Mouse (Mus musculus): ENCODE results near the gene Cops4. TPM values are rescaled to one million over a fixed set of nuclear protein-coding genes. Genes with fewer than 3 reads are reported as not detected.

Gene Cops4
- polyA plus RNA-seq, 1 experiment from 2014 or later = 170 TPM

DNA sequence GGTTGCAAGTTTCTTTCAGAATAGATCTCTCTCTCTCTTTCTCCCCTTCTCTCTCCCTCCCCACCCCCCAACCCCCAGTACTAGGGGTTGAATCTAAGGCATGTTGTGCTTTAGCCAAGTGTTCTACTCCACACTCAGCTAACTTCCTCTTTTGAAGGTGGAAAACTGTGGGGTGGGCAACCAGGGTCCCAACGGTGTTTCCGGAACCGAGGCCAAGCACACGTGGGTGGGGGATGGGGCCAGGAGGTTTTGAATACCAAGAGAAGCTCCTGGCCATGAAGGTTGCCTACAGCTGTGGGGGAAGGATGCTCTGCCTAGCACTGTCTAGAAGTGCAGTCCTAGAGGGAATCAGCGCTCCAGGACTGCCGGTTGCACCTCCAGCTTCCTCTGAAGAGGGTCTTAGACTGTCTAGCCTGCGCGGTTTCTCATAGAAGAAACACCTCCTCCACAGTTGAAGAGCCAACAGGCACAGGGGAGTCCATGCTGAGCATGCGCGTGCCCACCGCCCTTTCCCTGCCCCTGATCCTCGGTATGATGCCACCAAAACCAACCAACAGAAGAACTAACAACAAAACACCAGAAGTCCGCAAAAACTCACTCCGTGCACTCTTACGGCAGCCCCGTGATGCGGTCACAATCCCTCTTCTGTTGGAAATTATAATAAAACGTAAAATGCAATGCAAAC, 51.3 kb downstream of the Cops4 start:
- no peak overlapping the region for H3K4me3 ChIP-seq
- H3K9ac ChIP-seq = no peak overlapping the region
- H3K9me3 ChIP-seq = no peaks in the 10 kb centered on the region
- H3K27ac ChIP-seq = no peak overlapping the region
- H3K4me2 ChIP-seq = no peak overlapping the region
- no peak for ATAC-seq (replicated peaks)
- H3K36me3 ChIP-seq (replicated peaks) = no peaks in the 10 kb centered on the region
- WGBS = 80% methylated on average over 18 of the region's 18 CpGs
- no peaks in the 10 kb centered on the region for H3K27me3 ChIP-seq (replicated peaks)
- H3K4me1 ChIP-seq = no peaks in the 10 kb centered on the region

DNA sequence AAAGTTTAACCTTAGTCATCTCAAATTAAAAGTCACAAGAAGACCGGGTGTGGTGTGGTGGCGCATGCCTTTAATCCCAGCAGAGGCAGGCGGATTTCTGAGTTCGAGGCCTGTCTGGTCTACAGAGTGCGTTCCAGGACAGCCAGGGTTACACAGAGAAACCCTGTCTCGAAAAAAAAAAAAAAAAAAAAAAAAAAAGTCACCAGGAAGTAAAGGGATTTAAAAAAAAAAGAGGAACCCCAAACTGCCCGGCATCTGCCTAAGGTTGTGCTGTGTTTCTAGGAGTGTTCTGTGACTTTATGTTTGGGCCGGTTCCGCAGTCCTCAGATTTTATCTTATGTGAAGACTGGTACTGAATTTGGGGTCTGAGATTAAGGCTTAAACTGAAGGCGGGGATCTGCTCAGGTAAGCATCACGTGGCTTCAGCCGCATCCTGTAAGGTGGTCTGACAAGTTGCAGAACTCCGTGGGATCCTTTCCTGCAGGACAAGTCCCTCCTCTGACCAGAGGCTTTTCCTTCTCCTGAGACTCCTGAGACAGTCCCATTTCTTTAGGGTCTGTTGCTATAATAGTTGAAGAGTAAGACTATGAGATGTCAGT, 52.0 kb downstream of the Cops4 start:
- Histone ChIP-seq H3K9me3 (no peaks in the 10 kb centered on the region), H3K4me1 (no peaks in the 10 kb centered on the region), H3K27ac (no peak overlapping the region), H3K4me2 (no peak overlapping the region), H3K9ac (no peak overlapping the region), H3K4me3 (no peak overlapping the region), H3K27me3 (replicated peaks) (no peaks in the 10 kb centered on the region), H3K36me3 (replicated peaks) (no peaks in the 10 kb centered on the region)
- ATAC-seq (replicated peaks) = no peak
- 78% methylated on average over 13 of the region's 13 CpGs for WGBS

DNA sequence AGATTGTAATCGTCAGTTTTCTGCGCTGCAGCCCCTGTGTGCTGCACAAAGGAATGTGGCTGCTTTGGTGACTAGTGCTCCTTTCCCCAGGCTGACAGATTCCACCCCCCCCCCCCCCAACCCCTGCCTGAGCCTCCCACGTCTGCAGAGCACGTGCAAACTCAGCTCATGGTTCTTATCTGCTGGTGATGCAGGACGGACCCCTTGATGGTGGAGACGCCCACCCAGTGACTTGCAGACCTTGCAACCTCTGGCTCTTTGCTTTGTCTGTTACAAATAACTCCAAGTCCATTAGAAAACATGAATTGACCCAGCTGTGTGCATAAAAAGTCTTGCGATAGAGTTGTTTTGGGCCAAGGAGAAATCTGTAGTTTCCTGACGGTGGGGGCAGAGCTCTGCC, 52.6 kb downstream of the Cops4 start:
- H3K4me1 ChIP-seq = no peaks in the 10 kb centered on the region
- no peaks in the 10 kb centered on the region for H3K9me3 ChIP-seq
- no peak overlapping the region for H3K27ac ChIP-seq
- H3K4me3 ChIP-seq = no peak overlapping the region
- H3K9ac ChIP-seq = no peak overlapping the region
- no peak overlapping the region for H3K4me2 ChIP-seq
- no peaks in the 10 kb centered on the region for H3K27me3 ChIP-seq (replicated peaks)
- no peak for ATAC-seq (replicated peaks)
- WGBS = 43% methylated on average over 8 of the region's 8 CpGs
- no peaks in the 10 kb centered on the region for H3K36me3 ChIP-seq (replicated peaks)

DNA sequence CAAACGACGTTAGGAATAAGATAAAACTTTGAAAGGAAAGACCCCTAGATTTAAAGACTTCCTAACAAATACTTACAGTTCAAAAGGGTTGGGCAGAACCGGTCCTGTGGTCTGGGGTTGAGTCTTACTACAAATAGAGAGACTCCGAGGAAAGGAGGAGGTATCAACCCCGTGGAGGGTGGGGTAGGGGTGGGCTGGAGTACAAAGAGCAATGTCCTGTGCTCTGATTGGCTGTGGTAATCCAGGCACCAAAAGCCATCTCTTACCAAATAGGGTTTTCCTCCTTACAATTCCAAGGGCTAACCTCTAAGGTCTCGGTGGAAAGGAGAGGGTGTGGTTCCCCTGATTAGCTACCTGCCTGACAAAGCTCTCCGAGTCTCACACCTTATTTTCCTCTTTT, 54.0 kb downstream of the Cops4 start, which contains the start of gene Plac8:
Gene Plac8 (minus strand): TSS at position 177 of the 400 bp plus-strand sequence.
- no peak within 1 kb of the TSS for H3K9ac ChIP-seq
- ATAC-seq (replicated peaks) = no peak

DNA sequence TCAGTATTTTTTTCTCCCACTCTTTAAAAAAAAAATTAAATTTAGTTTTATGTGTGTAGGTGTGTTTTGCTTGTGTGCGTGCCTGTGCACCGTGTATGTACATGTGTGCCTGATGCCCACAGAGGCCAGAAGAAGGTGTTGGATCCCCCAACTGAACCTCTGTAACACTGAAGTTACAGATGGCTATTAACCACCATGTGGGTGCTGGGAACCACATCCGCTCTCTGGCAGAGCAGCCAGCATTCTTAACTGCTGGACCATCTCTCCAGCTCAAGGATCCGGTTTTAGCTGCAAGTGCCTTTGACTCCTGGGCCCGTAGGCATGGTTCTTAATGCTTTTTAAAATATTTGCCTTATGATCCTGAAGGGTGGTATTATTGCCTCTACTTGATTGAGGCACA, 55.1 kb downstream of the Cops4 start:
- H3K4me2 ChIP-seq = no peak overlapping the region
- ATAC-seq (replicated peaks) = no peak
- no peak overlapping the region for H3K27ac ChIP-seq
- WGBS = 96% methylated on average over 5 of the region's 5 CpGs
- H3K9ac ChIP-seq = no peak overlapping the region
- H3K4me1 ChIP-seq = no peaks in the 10 kb centered on the region
- H3K4me3 ChIP-seq = no peak overlapping the region
- H3K27me3 ChIP-seq (replicated peaks) = no peaks in the 10 kb centered on the region
- no peaks in the 10 kb centered on the region for H3K9me3 ChIP-seq
- no peaks in the 10 kb centered on the region for H3K36me3 ChIP-seq (replicated peaks)

More for the DNA sequence above, 54.0 kb downstream of the Cops4 start, which contains the start of gene Plac8:
- Histone ChIP-seq H3K4me1 (no peaks in the 10 kb centered on the region), H3K27ac (no peak within 1 kb of the TSS), H3K4me2 (no peak within 1 kb of the TSS), H3K4me3 (no peak within 1 kb of the TSS), H3K9me3 (no peaks in the 10 kb centered on the region), H3K27me3 (replicated peaks) (no peaks in the 10 kb centered on the region), H3K36me3 (replicated peaks) (no peaks in the 10 kb centered on the region)
- WGBS = 34% methylated on average over 7 of the region's 7 CpGs

DNA sequence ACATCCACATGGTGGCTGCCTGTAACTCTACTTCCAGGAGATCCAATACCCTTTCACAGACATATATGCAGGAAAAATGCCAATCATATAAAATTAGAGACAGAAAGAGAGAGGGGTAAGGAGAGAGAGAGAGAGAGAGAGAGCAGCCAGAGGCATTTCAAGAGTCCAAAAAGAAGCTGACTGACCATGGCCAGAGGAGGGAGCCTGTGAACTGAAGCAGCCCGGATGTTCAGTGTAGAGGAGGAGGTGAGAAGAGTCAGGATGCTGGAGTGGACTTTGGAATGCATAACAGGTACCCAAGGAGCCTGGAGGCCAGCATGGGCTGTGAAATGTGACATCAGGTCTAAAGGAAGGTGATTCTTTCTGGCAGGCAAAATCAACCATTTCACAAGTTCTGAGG, 56.7 kb downstream of the Cops4 start:
- no peak overlapping the region for H3K4me2 ChIP-seq
- no peaks in the 10 kb centered on the region for H3K36me3 ChIP-seq (replicated peaks)
- no peak overlapping the region for H3K4me3 ChIP-seq
- no peaks in the 10 kb centered on the region for H3K27me3 ChIP-seq (replicated peaks)
- ATAC-seq (replicated peaks) = no peak
- H3K9me3 ChIP-seq = no peaks in the 10 kb centered on the region
- WGBS = 55% methylated on average over 1 of the region's 1 CpGs
- no peak overlapping the region for H3K9ac ChIP-seq
- H3K4me1 ChIP-seq = no peaks in the 10 kb centered on the region
- no peak overlapping the region for H3K27ac ChIP-seq

DNA sequence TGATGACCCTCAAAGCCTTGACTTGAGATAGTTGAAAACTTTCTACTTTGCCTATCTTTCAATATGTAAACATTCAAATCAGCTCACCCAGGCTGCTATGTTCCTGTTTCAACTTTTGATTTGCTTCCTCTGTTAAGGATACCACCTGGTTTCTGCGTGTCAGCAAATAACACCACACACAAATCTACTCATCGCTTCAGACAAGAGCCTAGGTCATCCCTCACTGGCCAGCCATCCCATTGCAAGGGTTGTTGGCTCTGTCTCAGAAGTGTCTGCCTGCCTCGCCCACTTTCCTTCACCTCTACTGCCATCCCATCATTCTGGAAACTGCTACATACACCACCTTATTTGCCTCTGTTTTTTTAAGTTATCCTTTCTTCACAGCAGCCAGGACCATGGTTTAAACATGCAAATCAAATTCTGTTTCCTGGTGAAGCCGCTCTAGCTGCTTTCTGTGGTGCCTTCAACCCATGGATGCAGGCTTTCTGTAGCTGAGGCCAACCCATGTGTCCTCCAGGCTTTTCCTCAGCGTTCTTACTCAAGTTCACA, 60.8 kb downstream of the Cops4 start:
- H3K4me1 ChIP-seq = no peaks in the 10 kb centered on the region
- H3K4me3 ChIP-seq = no peak overlapping the region
- no peaks in the 10 kb centered on the region for H3K36me3 ChIP-seq (replicated peaks)
- 86% methylated on average over 5 of the region's 5 CpGs for whole genome bisulfite sequencing
- no peaks in the 10 kb centered on the region for H3K9me3 ChIP-seq
- H3K27me3 ChIP-seq (replicated peaks) = no peaks in the 10 kb centered on the region
- H3K9ac ChIP-seq = no peak overlapping the region
- ATAC-seq (replicated peaks) = no peak
- H3K4me2 ChIP-seq = no peak overlapping the region
- H3K27ac ChIP-seq = no peak overlapping the region

DNA sequence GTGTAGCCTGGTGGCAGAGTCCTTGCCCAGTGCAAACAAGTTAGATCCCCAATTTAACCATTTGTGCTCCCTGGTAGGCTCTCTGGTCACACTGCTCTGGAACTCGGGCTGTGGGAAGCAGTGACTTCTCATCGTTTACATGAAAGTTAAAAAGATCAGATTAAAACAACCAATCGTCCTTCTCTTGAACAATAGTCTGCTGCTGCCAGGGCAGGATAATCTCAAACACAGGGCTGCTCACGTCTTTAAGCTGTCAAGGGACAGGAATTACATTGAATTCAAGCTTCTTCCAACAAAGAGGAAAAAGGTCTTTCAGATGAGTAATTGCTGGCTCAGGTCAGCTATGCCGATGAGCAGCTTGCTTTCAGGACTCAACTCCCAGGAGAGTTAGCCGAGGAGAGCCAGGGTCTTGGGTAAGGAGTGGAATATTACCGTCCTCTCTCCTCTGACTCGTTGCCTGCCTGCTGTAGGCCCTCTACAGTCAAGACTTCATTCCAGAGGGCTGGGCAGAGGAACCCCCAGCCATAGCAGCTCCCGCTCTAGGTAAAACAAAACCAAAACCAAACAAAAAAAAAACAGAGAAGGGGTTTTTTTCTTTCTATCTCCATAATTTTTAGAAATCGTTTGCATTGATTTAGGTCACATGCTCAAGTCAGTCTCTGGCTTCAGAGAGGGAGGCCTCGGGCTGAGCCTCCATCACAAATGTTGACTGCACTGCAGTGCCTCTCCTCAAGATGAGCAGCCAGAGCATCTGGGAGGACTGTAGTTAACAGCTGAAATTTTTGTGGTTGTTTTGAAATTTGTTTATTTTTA, 63.7 kb downstream of the Cops4 start:
- Histone ChIP-seq H3K9me3 (no peaks in the 10 kb centered on the region), H3K4me3 (no peak overlapping the region), H3K4me1 (no peaks in the 10 kb centered on the region), H3K27me3 (replicated peaks) (no peaks in the 10 kb centered on the region), H3K27ac (no peak overlapping the region), H3K9ac (no peak overlapping the region), H3K36me3 (replicated peaks) (no peaks in the 10 kb centered on the region), H3K4me2 (no peak overlapping the region)
- 56% methylated on average over 11 of the region's 11 CpGs for WGBS
- no peak for ATAC-seq (replicated peaks)

DNA sequence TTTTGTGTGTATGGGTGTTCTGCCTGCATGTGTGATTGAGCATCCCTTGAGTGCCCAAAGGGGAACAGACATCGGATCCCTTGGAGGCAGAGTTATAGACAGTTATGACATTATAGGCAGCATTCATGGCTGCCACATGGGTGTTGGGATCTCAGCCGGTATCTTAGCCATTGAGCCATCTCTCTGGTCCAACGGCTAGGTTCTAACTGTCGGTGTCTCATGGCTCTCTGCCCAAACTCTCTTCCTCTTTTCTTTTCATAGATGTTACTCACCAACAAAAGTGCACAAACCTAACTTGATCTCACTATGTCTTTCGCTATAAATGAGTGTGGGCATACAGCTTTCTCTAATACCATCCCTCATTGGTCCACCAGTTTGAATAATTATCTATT, 64.3 kb downstream of the Cops4 start:
- Histone ChIP-seq H3K9ac (no peak overlapping the region), H3K4me2 (no peak overlapping the region), H3K27ac (no peak overlapping the region), H3K4me1 (no peaks in the 10 kb centered on the region), H3K36me3 (replicated peaks) (no peaks in the 10 kb centered on the region), H3K27me3 (replicated peaks) (no peaks in the 10 kb centered on the region), H3K4me3 (no peak overlapping the region), H3K9me3 (no peaks in the 10 kb centered on the region)
- 92% methylated on average over 5 of the region's 5 CpGs for WGBS
- ATAC-seq (replicated peaks) = no peak

DNA sequence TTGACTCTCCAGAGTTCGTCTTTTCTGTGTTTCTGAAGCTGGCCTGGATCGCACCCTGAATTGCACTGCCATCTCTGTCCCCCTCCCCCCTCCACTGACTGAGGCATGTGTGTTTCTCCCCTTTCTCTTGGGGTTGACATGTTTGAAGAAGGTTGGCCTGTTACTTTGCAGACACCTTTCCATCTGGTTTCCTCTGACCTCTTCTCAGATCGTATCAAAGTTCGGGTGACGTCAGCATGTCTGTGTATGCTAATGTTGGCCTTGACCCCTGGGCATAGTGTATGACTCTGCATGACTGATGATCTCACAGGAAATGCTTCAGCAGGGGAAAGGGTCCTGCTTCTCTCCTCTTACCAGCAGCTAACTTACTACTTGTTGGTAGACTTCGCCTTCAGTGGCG, 65.0 kb downstream of the Cops4 start:
- H3K4me2 ChIP-seq = no peak overlapping the region
- WGBS = 89% methylated on average over 7 of the region's 7 CpGs
- no peaks in the 10 kb centered on the region for H3K4me1 ChIP-seq
- H3K27ac ChIP-seq = no peak overlapping the region
- H3K9ac ChIP-seq = no peak overlapping the region
- no peak for ATAC-seq (replicated peaks)
- no peaks in the 10 kb centered on the region for H3K27me3 ChIP-seq (replicated peaks)
- no peaks in the 10 kb centered on the region for H3K36me3 ChIP-seq (replicated peaks)
- no peaks in the 10 kb centered on the region for H3K9me3 ChIP-seq
- no peak overlapping the region for H3K4me3 ChIP-seq

DNA sequence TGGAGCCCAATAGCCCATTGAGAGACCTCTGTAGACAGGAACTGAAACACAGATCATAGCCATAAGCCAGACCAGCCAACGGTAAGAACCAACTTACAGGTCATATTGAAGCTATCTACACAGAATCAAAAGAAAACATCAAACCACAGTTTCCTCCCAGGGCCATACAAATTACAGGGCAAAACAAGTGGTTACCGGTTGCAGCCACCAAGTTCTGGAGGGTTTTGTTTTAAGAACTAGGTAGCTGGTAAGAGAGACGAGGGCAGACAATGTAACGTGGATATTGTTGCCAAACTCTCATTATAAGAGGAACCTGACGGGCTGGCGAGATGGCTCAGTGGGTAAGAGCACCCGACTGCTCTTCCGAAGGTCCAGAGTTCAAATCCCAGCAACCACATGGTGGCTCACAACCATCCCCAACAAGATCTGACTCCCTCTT, 67.1 kb downstream of the Cops4 start:
- H3K4me1 ChIP-seq = no peaks in the 10 kb centered on the region
- no peaks in the 10 kb centered on the region for H3K9me3 ChIP-seq
- no peak for ATAC-seq (replicated peaks)
- H3K27ac ChIP-seq = no peak overlapping the region
- H3K9ac ChIP-seq = no peak overlapping the region
- no peaks in the 10 kb centered on the region for H3K36me3 ChIP-seq (replicated peaks)
- H3K4me2 ChIP-seq = no peak overlapping the region
- WGBS = 91% methylated on average over 8 of the region's 8 CpGs
- no peak overlapping the region for H3K4me3 ChIP-seq
- no peaks in the 10 kb centered on the region for H3K27me3 ChIP-seq (replicated peaks)

DNA sequence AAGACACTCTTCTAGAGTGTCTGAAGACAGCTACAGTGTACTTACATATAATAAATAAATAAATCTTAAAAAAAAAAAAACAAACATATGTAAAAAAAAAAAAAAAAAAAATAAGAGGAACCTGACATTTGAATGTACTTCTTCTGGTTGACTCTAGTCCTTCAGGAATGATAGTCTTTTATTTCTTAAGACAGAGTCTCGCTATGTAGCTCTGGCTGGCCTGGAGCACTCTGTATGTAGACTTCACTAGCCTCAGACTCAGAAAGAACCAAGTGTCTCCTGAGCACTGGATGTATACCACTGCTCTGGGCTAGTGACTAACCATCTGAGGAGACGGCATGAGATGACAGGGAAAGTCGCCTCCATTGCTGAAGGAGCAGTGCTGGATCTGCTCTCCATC, 67.5 kb downstream of the Cops4 start:
- Histone ChIP-seq H3K4me2 (no peak overlapping the region), H3K27me3 (replicated peaks) (no peaks in the 10 kb centered on the region), H3K36me3 (replicated peaks) (no peaks in the 10 kb centered on the region), H3K27ac (no peak overlapping the region), H3K9ac (no peak overlapping the region), H3K9me3 (no peaks in the 10 kb centered on the region), H3K4me1 (no peaks in the 10 kb centered on the region), H3K4me3 (no peak overlapping the region)
- ATAC-seq (replicated peaks) = no peak
- WGBS = 97% methylated on average over 3 of the region's 3 CpGs
